Mouse (Mus musculus) megakaryocyte-erythroid progenitor cell, adult 5-6 weeks (primary cell): Measurements from ENCODE around the gene Bcl11b. TPM values are rescaled to one million over a fixed set of nuclear protein-coding genes. Genes with fewer than 3 reads are reported as not detected.

Experiments used
- ATAC-seq: replicated peaks from 2 replicates; pipeline ENCODE4 v1.8.0; 2016; ENCODE audit warnings: mild to moderate bottlenecking, inconsistent platforms; ENCODE audit not compliant: severe bottlenecking, poor library complexity, low FRiP score, low TSS enrichment
- total RNA-seq, 2 experiments: library from RNA; stranded (forward) in 1 of 2; stranded (reverse) in 1 of 2; fragments of 200-1000, 215-1000 nt in 1 of 2; fragments of >200 nt in 1 of 2; fragmentation: Nextera tagmentation in 1 of 2; gene quantifications; 2 replicates each; pipeline ENCODE4 v1.2.3; 2014 to 2017

Gene Bcl11b
- total RNA-seq (2014; fragmentation: Nextera tagmentation) = 0.59 and 0.62 TPM in 2 replicates
- 0.19 and 2.0 TPM in 2 replicates for total RNA-seq (2017)

- ATAC-seq = no peak
Observed at GRCm38 (mm10) chr12:108003483-108003882, at the start of gene Bcl11b. Bcl11b (minus strand) TSS chr12:108003602.

GRCm38 (mm10) chr12:108050996-108051395 lies 47.6 kb upstream of the Bcl11b start:
- ATAC-seq = no peak

- no peak for ATAC-seq
Observed at GRCm38 (mm10) chr12:108049625-108050024, 46.2 kb upstream of the Bcl11b start.

- ATAC-seq = no peak
Observed at GRCm38 (mm10) chr12:108042239-108042571, 38.8 kb upstream of the Bcl11b start.

GRCm38 (mm10) chr12:108041571-108042238 lies 38.3 kb upstream of the Bcl11b start:
- peak; percentile 75 for ATAC-seq

GRCm38 (mm10) chr12:108037446-108037845 lies 34.0 kb upstream of the Bcl11b start:
- no peak for ATAC-seq

- no peak for ATAC-seq
Observed at GRCm38 (mm10) chr12:108035412-108036078, 32.1 kb upstream of the Bcl11b start.

GRCm38 (mm10) chr12:108022835-108023615 lies 19.6 kb upstream of the Bcl11b start:
- ATAC-seq = no peak

GRCm38 (mm10) chr12:108012003-108012402 lies 8.6 kb upstream of the Bcl11b start:
- no peak for ATAC-seq

- ATAC-seq = no peak
Observed at GRCm38 (mm10) chr12:108010346-108010745, 6.9 kb upstream of the Bcl11b start.

GRCm38 (mm10) chr12:108009156-108009555 lies 5.8 kb upstream of the Bcl11b start:
- no peak for ATAC-seq

- no peak for ATAC-seq
Observed at GRCm38 (mm10) chr12:108005816-108006626, 2.6 kb upstream of the Bcl11b start.

GRCm38 (mm10) chr12:108005488-108005800 lies 2.0 kb upstream of the Bcl11b start:
- ATAC-seq = no peak

GRCm38 (mm10) chr12:108004701-108005487 lies 1.5 kb upstream of the Bcl11b start:
- ATAC-seq = no peak

GRCm38 (mm10) chr12:108003928-108004327 lies 526 bp upstream of the Bcl11b start:
- ATAC-seq = no peak; the same call in 1 of the 2 replicates

- ATAC-seq = no peak
Observed at GRCm38 (mm10) chr12:108002436-108003189, 789 bp downstream of the Bcl11b start.

GRCm38 (mm10) chr12:108001652-108002340 lies 1.6 kb downstream of the Bcl11b start:
- no peak for ATAC-seq

GRCm38 (mm10) chr12:108000715-108001080 lies 2.7 kb downstream of the Bcl11b start:
- no peak for ATAC-seq
